Mouse (Mus musculus): ENCODE data around the gene Pla2g4e.

DNA sequence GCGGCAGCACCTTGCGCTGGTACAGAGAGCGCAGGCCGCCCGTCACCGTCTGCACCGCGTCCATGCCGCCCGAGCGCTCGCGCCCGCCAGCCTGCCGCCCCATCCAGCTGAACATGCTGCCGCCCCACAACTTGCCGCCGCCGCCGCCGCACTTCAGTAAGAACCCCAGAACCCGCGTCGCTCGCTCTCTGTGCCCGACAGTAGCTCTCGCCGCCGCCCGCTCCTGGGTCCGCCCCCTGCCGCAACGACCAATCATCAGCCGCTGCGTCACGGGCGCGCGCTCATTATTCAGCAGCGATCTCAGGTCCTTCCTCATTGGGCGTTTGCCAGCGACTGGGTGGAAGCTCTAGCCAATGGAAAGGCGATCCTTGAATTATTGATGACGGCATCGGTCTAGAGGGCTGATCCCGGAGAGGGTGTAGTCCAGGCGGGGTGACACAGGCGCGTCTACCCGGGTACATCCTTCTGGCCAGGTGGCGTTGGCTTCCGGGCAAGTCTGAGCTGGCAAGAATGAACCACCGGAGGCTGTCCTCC, 90.7 kb downstream of the Pla2g4e start, which contains the start of gene Ehd4:
- TF ChIP-seq CTCF (IDR thresholded peaks at IDR 0.05; ENCODE audit: low read depth) (no peak), EP300 (optimal IDR thresholded peaks at IDR 0.05) (no peak)
